Mouse (Mus musculus): ENCODE data around the gene Itga5. TPM values are rescaled to one million over a fixed set of nuclear protein-coding genes. Genes with fewer than 3 reads are reported as not detected.
A peak's percentile ranks its signal among the peaks of the same experiment; 100 is the strongest.

Itga5 gene
- polyA plus RNA-seq, 1 experiment from 2014 or later, result 111 TPM

- H3K27ac ChIP-seq (ENCODE audit: poor library complexity, severe bottlenecking), result no peak overlapping the region
- WGBS, result 5% methylated on average over 30 of the region's 31 CpGs
- 0 out of 2 replicates have a peak, but pooled peaks have one; percentile 6 for ATAC-seq (ENCODE audit: insufficient number of reproducible peaks, low FRiP score)
Measured at GRCm38 (mm10) chr15:103339166-103339960, 27.2 kb downstream of the Itga5 start.

DNA sequence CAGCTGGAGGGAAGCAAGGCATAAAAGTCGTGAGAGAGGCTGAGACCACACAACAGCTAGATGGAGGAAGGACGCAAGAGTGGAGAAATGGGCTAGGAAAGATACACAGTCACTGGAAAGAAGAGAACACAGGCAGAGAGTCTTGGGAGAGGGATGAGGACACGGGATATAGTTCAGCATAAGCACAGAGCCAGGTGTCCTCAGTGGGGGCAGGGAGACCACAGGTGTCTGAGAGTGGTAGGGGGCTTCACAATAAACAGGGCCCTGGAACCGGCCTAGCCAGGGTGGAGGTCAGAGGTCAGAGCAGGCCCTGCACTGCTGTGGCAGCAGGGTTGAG lies 27.8 kb downstream of the Itga5 start:
- peak overlapping the region; percentile 69 for H3K4me3 ChIP-seq
- 0 out of 2 replicates have a peak overlapping the region, but pooled peaks have one; percentile 77 for H3K9ac ChIP-seq

More at GRCm38 (mm10) chr15:103339166-103339960, 27.2 kb downstream of the Itga5 start:
- Histone ChIP-seq H3K4me3 (peak overlapping the region; percentile 69), H3K9me3 (replicated peaks) (no peaks in the 10 kb centered on the region), H3K4me1 (replicated peaks) (peaks cover 37% of the 10 kb centered on the region), H3K36me3 (peaks cover 11% of the 10 kb centered on the region), H3K9ac (peak overlapping the region; percentile 77), H3K27me3 (replicated peaks) (peaks cover 67% of the 10 kb centered on the region), H3K4me2 (peak overlapping the region; percentile 96)

GRCm38 (mm10) chr15:103336996-103337667 lies 29.4 kb downstream of the Itga5 start:
- Histone ChIP-seq H3K4me3 (no peak overlapping the region), H3K27me3 (replicated peaks) (peaks cover 71% of the 10 kb centered on the region), H3K4me2 (no peak overlapping the region), H3K9ac (no peak overlapping the region), H3K27ac (ENCODE audit: poor library complexity, severe bottlenecking) (no peak overlapping the region), H3K4me1 (replicated peaks) (peaks cover 55% of the 10 kb centered on the region), H3K36me3 (no peaks in the 10 kb centered on the region), H3K9me3 (replicated peaks) (no peaks in the 10 kb centered on the region)
- 27% methylated on average over 11 of the region's 11 CpGs for WGBS
- ATAC-seq (ENCODE audit: insufficient number of reproducible peaks, low FRiP score), result no peak

More for the DNA sequence above, 27.8 kb downstream of the Itga5 start:
- 46% methylated on average over 4 of the region's 4 CpGs for WGBS
- Histone ChIP-seq H3K36me3 (peaks cover 5% of the 10 kb centered on the region), H3K27me3 (replicated peaks) (peaks cover 67% of the 10 kb centered on the region), H3K4me2 (peak overlapping the region; percentile 96), H3K27ac (ENCODE audit: poor library complexity, severe bottlenecking) (no peak overlapping the region), H3K9me3 (replicated peaks) (no peaks in the 10 kb centered on the region), H3K4me1 (replicated peaks) (peaks cover 42% of the 10 kb centered on the region)
- no peak for ATAC-seq (ENCODE audit: insufficient number of reproducible peaks, low FRiP score)

DNA sequence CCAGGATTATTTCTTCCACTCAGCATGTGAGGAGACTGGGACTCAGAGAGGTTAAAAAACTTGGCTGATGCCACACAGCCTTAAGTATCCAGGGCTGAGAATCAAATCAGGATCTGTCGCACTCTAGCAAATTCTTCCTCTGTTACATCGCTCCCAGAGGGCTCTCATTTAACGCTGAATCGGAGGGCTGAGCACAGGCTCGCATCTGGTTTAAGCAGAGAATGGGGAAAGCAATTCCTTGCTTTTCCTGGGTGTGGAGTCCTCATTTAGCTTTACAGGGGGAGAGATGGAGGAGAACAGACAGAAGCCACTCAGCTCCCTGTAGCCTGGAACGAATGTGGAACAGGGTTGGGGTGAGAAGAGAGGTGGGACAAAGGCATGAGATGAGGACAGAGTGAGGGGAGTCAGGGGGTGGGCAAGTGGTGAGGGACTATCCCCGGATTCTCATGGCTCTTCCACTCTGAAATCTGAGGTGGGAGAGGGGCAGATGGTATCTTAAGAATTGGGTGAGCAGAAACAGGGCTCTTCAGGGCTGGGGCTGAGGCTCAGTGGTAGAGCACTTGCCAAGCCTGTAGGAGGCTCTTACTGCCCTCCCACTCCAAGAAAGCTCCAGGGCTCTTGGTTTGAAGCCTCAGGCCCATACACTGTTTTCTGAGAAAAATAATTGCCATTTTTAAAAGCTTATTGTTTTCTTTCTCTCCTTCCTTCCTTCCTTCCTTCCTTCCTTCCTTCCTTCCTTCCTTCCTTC lies 30.9 kb downstream of the Itga5 start:
- H3K9ac ChIP-seq, result no peak overlapping the region
- H3K4me3 ChIP-seq, result no peak overlapping the region
- peaks cover 57% of the 10 kb centered on the region for H3K27me3 ChIP-seq (replicated peaks)
- peaks cover 45% of the 10 kb centered on the region for H3K4me1 ChIP-seq (replicated peaks)
- no peaks in the 10 kb centered on the region for H3K36me3 ChIP-seq
- H3K27ac ChIP-seq (ENCODE audit: poor library complexity, severe bottlenecking), result no peak overlapping the region
- no peaks in the 10 kb centered on the region for H3K9me3 ChIP-seq (replicated peaks)
- ATAC-seq (ENCODE audit: insufficient number of reproducible peaks, low FRiP score), result no peak
- no peak overlapping the region for H3K4me2 ChIP-seq
- WGBS, result 29% methylated on average over 7 of the region's 7 CpGs

DNA sequence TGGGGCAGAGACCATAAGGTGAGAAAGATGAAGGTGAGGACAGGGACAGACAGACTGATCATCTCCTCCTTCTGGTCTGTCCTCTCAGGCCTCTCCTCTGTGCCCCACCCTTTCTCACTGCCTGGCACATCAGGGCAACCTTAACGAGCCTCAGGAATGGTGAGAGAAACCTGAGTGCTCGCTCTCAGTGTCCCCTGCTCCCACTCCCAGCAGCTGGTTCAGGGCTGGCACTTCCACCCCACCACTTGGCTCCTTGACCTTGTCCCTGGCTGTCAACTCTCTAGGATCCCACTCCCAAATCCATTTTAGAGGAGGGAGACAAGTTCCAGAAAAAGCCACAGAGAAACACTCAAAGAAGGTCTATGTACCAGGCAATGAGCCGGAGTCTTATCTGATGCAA lies 31.5 kb downstream of the Itga5 start:
- H3K27me3 ChIP-seq (replicated peaks), result peaks cover 51% of the 10 kb centered on the region
- 51% methylated on average over 3 of the region's 3 CpGs for WGBS
- no peak overlapping the region for H3K4me2 ChIP-seq
- ATAC-seq (ENCODE audit: insufficient number of reproducible peaks, low FRiP score), result no peak
- no peak overlapping the region for H3K27ac ChIP-seq (ENCODE audit: poor library complexity, severe bottlenecking)
- no peak overlapping the region for H3K4me3 ChIP-seq
- no peaks in the 10 kb centered on the region for H3K36me3 ChIP-seq
- no peaks in the 10 kb centered on the region for H3K9me3 ChIP-seq (replicated peaks)
- no peak overlapping the region for H3K9ac ChIP-seq
- peaks cover 38% of the 10 kb centered on the region for H3K4me1 ChIP-seq (replicated peaks)

GRCm38 (mm10) chr15:103334194-103334593 lies 32.4 kb downstream of the Itga5 start:
- Histone ChIP-seq H3K36me3 (no peaks in the 10 kb centered on the region), H3K4me3 (no peak overlapping the region), H3K4me1 (replicated peaks) (peaks cover 30% of the 10 kb centered on the region), H3K4me2 (no peak overlapping the region), H3K9ac (no peak overlapping the region), H3K27me3 (replicated peaks) (peaks cover 42% of the 10 kb centered on the region), H3K9me3 (replicated peaks) (no peaks in the 10 kb centered on the region), H3K27ac (ENCODE audit: poor library complexity, severe bottlenecking) (no peak overlapping the region)
- WGBS, result 5% methylated on average over 2 of the region's 2 CpGs
- ATAC-seq (ENCODE audit: insufficient number of reproducible peaks, low FRiP score), result no peak

- ATAC-seq (ENCODE audit: insufficient number of reproducible peaks, low FRiP score), result no peak
- Histone ChIP-seq H3K36me3 (no peaks in the 10 kb centered on the region), H3K27me3 (replicated peaks) (peaks cover 38% of the 10 kb centered on the region), H3K4me2 (no peak overlapping the region), H3K27ac (ENCODE audit: poor library complexity, severe bottlenecking) (no peak overlapping the region), H3K9me3 (replicated peaks) (no peaks in the 10 kb centered on the region), H3K4me3 (no peak overlapping the region), H3K4me1 (replicated peaks) (peaks cover 29% of the 10 kb centered on the region), H3K9ac (no peak overlapping the region)
- 70% methylated on average over 5 of the region's 5 CpGs for WGBS
Measured at GRCm38 (mm10) chr15:103333738-103334137, 32.8 kb downstream of the Itga5 start.

DNA sequence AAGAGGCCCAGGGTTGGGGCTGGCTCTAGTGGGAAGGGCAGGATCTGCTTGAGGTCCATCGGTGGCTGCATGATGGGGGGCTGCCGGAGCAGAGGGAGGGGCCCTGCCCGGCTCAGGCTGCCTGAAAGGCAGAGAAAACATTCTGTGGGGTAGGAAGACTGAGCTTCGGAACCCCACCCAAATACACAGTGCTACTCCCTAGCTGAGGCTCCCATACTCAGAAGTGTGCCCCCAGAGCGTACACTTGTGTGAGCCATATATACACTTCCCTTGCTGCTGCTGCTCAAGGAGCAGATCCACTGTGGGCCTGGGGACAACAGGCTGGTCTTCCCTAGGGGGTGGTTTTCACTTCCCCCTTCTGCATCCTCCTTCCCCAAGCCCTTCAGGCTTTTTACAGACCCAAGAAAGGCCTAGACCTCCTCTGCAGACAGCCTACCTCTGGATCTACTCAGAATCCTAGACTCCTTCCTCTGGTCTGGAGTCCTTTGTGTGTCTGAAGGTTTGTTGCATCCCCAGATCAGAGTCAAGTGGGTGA lies 33.4 kb downstream of the Itga5 start:
- Histone ChIP-seq H3K4me1 (replicated peaks) (peaks cover 29% of the 10 kb centered on the region), H3K9me3 (replicated peaks) (no peaks in the 10 kb centered on the region), H3K4me3 (no peak overlapping the region), H3K27me3 (replicated peaks) (peaks cover 32% of the 10 kb centered on the region), H3K36me3 (no peaks in the 10 kb centered on the region), H3K4me2 (no peak overlapping the region), H3K27ac (ENCODE audit: poor library complexity, severe bottlenecking) (no peak overlapping the region), H3K9ac (no peak overlapping the region)
- WGBS, result 59% methylated on average over 5 of the region's 5 CpGs
- no peak; the same call in 1 of the 2 replicates for ATAC-seq (ENCODE audit: insufficient number of reproducible peaks, low FRiP score)

- Histone ChIP-seq H3K9ac (peak overlapping the region; percentile 81), H3K27me3 (replicated peaks) (no peaks in the 10 kb centered on the region), H3K9me3 (replicated peaks) (no peaks in the 10 kb centered on the region), H3K36me3 (peaks cover 3% of the 10 kb centered on the region; the same call in 1 of the 2 replicates), H3K4me1 (replicated peaks) (peaks cover 34% of the 10 kb centered on the region), H3K4me3 (peak overlapping the region; percentile 73), H3K4me2 (peak overlapping the region; percentile 87), H3K27ac (ENCODE audit: poor library complexity, severe bottlenecking) (peak overlapping the region; percentile 79)
- peak; percentile 96 for ATAC-seq (ENCODE audit: insufficient number of reproducible peaks, low FRiP score)
- WGBS, result 2% methylated on average over 38 of the region's 40 CpGs
Measured at GRCm38 (mm10) chr15:103323455-103324247, 42.9 kb downstream of the Itga5 start.

- 1% methylated on average over 5 of the region's 26 CpGs for WGBS
Measured at GRCm38 (mm10) chr15:103323070-103323454, 43.5 kb downstream of the Itga5 start.

More at GRCm38 (mm10) chr15:103323070-103323454, 43.5 kb downstream of the Itga5 start:
- Histone ChIP-seq H3K4me2 (peak overlapping the region; percentile 87), H3K4me1 (replicated peaks) (peaks cover 40% of the 10 kb centered on the region), H3K9me3 (replicated peaks) (no peaks in the 10 kb centered on the region), H3K36me3 (peaks cover 4% of the 10 kb centered on the region; the same call in 1 of the 2 replicates), H3K27me3 (replicated peaks) (no peaks in the 10 kb centered on the region), H3K4me3 (peak overlapping the region; percentile 73), H3K9ac (peak overlapping the region; percentile 81), H3K27ac (ENCODE audit: poor library complexity, severe bottlenecking) (peak overlapping the region; percentile 79; the same call in 1 of the 2 replicates)
- peak; percentile 60; the same call in 1 of the 2 replicates for ATAC-seq (ENCODE audit: insufficient number of reproducible peaks, low FRiP score)
